Mouse (Mus musculus): ENCODE results near the gene Lgr4. TPM values are rescaled to one million over a fixed set of nuclear protein-coding genes. Genes with fewer than 3 reads are reported as not detected.

Lgr4 gene
- total RNA-seq, 2 experiments from 2014 or later, result 0.88 to 0.94 TPM

- ATAC-seq (ENCODE audit: poor library complexity, severe bottlenecking), result no peak
These were observed 55.5 kb downstream of the Lgr4 start for GRCm38 (mm10) chr2:109972922-109973321.

- no peak for ATAC-seq (ENCODE audit: poor library complexity, severe bottlenecking)
These were observed 57.4 kb downstream of the Lgr4 start for GRCm38 (mm10) chr2:109974807-109975206.

- no peak for ATAC-seq (ENCODE audit: poor library complexity, severe bottlenecking)
These were observed 58.7 kb downstream of the Lgr4 start for GRCm38 (mm10) chr2:109976181-109976580.

GRCm38 (mm10) chr2:109977322-109977721, 59.9 kb downstream of the Lgr4 start:
- no peak for ATAC-seq (ENCODE audit: poor library complexity, severe bottlenecking)

GRCm38 (mm10) chr2:109979209-109979608, 61.8 kb downstream of the Lgr4 start:
- no peak for ATAC-seq (ENCODE audit: poor library complexity, severe bottlenecking)

- ATAC-seq (ENCODE audit: poor library complexity, severe bottlenecking), result no peak
These were observed 66.0 kb downstream of the Lgr4 start for GRCm38 (mm10) chr2:109983435-109983834.

GRCm38 (mm10) chr2:109984930-109985329, 67.5 kb downstream of the Lgr4 start:
- ATAC-seq (ENCODE audit: poor library complexity, severe bottlenecking), result no peak; the same call in 1 of the 2 replicates

GRCm38 (mm10) chr2:109985560-109985959, 68.1 kb downstream of the Lgr4 start:
- no peak for ATAC-seq (ENCODE audit: poor library complexity, severe bottlenecking)

GRCm38 (mm10) chr2:109986036-109986785, 68.8 kb downstream of the Lgr4 start:
- ATAC-seq (ENCODE audit: poor library complexity, severe bottlenecking), result no peak

- no peak for ATAC-seq (ENCODE audit: poor library complexity, severe bottlenecking)
These were observed 70.5 kb downstream of the Lgr4 start for GRCm38 (mm10) chr2:109987946-109988345.

GRCm38 (mm10) chr2:109989196-109989595, 71.7 kb downstream of the Lgr4 start:
- ATAC-seq (ENCODE audit: poor library complexity, severe bottlenecking), result no peak

GRCm38 (mm10) chr2:109989679-109990473, 72.4 kb downstream of the Lgr4 start:
- ATAC-seq (ENCODE audit: poor library complexity, severe bottlenecking), result no peak

- ATAC-seq (ENCODE audit: poor library complexity, severe bottlenecking), result no peak
These were observed 74.3 kb downstream of the Lgr4 start for GRCm38 (mm10) chr2:109991754-109992153.

GRCm38 (mm10) chr2:109992448-109993073, 75.1 kb downstream of the Lgr4 start:
- ATAC-seq (ENCODE audit: poor library complexity, severe bottlenecking), result no peak; the same call in 1 of the 2 replicates

- no peak for ATAC-seq (ENCODE audit: poor library complexity, severe bottlenecking)
These were observed 76.0 kb downstream of the Lgr4 start for GRCm38 (mm10) chr2:109993404-109993803.

GRCm38 (mm10) chr2:109995061-109995460, 77.6 kb downstream of the Lgr4 start:
- no peak for ATAC-seq (ENCODE audit: poor library complexity, severe bottlenecking)

GRCm38 (mm10) chr2:109996411-109996810, 79.0 kb downstream of the Lgr4 start:
- ATAC-seq (ENCODE audit: poor library complexity, severe bottlenecking), result peak; percentile 90

- ATAC-seq (ENCODE audit: poor library complexity, severe bottlenecking), result no peak
These were observed 87.2 kb downstream of the Lgr4 start for GRCm38 (mm10) chr2:110004668-110005067.

- ATAC-seq (ENCODE audit: poor library complexity, severe bottlenecking), result no peak
These were observed 87.7 kb downstream of the Lgr4 start for GRCm38 (mm10) chr2:110005164-110005563.

- ATAC-seq (ENCODE audit: poor library complexity, severe bottlenecking), result no peak
These were observed 88.3 kb downstream of the Lgr4 start for GRCm38 (mm10) chr2:110005596-110006239.

Data from megakaryocyte, adult 5-6 weeks (primary cell).